8 mouse cellular contexts compared by ENCODE assay signal in genomic region chr16:11322409-11323323, GRCm38 (mm10). TPM values are rescaled to one million over a fixed set of nuclear protein-coding genes. Genes with fewer than 3 reads are reported as not detected.
DNase-seq lines count a peak whose midpoint lies in the region; ATAC-seq and TF ChIP-seq lines count a peak whose summit lies in the region.

Snx29 (plus strand) TSS chr16:11322908.

- 4% methylated on average over 61 of the region's 61 CpGs for WGBS in heart, embryonic 12.5 days
- 5% methylated on average over 53 of the region's 61 CpGs for WGBS in kidney, postnatal 0 days
- 5% methylated on average over 60 of the region's 61 CpGs for WGBS in liver, embryonic 11.5 days
- WGBS in stomach, embryonic 14.5 days = 5% methylated on average over 52 of the region's 61 CpGs

- peaks cover 20% of the 10 kb centered on the region for H3K4me1 ChIP-seq in erythroblast, embryonic 14.5 days (ENCODE audit: control insufficient read depth)
- H3K4me1 ChIP-seq in heart, embryonic 12.5 days (replicated peaks) = peaks cover 6% of the 10 kb centered on the region; the same call in 1 of the 2 replicates
- H3K4me1 ChIP-seq in kidney, postnatal 0 days (replicated peaks; ENCODE audit: insufficient read depth, low read length) = no peaks in the 10 kb centered on the region
- peaks cover 8% of the 10 kb centered on the region for H3K4me1 ChIP-seq in liver, embryonic 11.5 days (replicated peaks; ENCODE audit: control insufficient read depth, insufficient read depth, low read length)
- H3K4me1 ChIP-seq in stomach, embryonic 14.5 days (ENCODE audit: control insufficient read depth, insufficient read depth, low read length) = no peaks in the 10 kb centered on the region; the same call in 1 of the 2 replicates

- H3K27ac ChIP-seq in heart, embryonic 12.5 days (ENCODE audit: poor library complexity, severe bottlenecking) = peak within 1 kb of the TSS; percentile 71
- peak within 1 kb of the TSS; percentile 85 for H3K27ac ChIP-seq in kidney, postnatal 0 days
- H3K27ac ChIP-seq in liver, embryonic 11.5 days (ENCODE audit: low read depth, low read length) = peak within 1 kb of the TSS; percentile 54; the same call in 1 of the 2 replicates
- H3K27ac ChIP-seq in stomach, embryonic 14.5 days (ENCODE audit: low read length) = peak within 1 kb of the TSS; percentile 35; the same call in 1 of the 2 replicates

- no peaks in the 10 kb centered on the region for H3K79me3 ChIP-seq in C2C12 (ENCODE audit: low read depth)

- no peaks in the 10 kb centered on the region for H3K36me3 ChIP-seq in C2C12 (ENCODE audit: control insufficient read depth, insufficient read depth)
- H3K36me3 ChIP-seq in erythroblast, embryonic 14.5 days (ENCODE audit: control insufficient read depth) = no peaks in the 10 kb centered on the region; the same call in 1 of the 2 replicates
- H3K36me3 ChIP-seq in heart, embryonic 12.5 days = no peaks in the 10 kb centered on the region
- H3K36me3 ChIP-seq in kidney, postnatal 0 days (ENCODE audit: insufficient read depth, low read length) = no peaks in the 10 kb centered on the region
- no peaks in the 10 kb centered on the region for H3K36me3 ChIP-seq in liver, embryonic 11.5 days (ENCODE audit: control insufficient read depth, insufficient read depth, low read length)
- H3K36me3 ChIP-seq in stomach, embryonic 14.5 days (ENCODE audit: control insufficient read depth, insufficient read depth, low read length) = no peaks in the 10 kb centered on the region

- H3ac ChIP-seq in C2C12 (ENCODE audit: control insufficient read depth, insufficient read length, low read depth) = peak within 1 kb of the TSS; percentile 89

- peak; percentile 89 for TF ChIP-seq POLR2A in brain, embryonic 14.5 days (IDR thresholded peaks at IDR 0.05; ENCODE audit: borderline replicate concordance, extremely low read depth, insufficient read depth, insufficient read length, poor library complexity, severe bottlenecking)

- peak within 1 kb of the TSS; percentile 91 for H3K9ac ChIP-seq in heart, embryonic 12.5 days
- peak within 1 kb of the TSS; percentile 75 for H3K9ac ChIP-seq in kidney, postnatal 0 days (ENCODE audit: low read depth, low read length)
- H3K9ac ChIP-seq in liver, embryonic 11.5 days (ENCODE audit: low read depth, low read length) = peak within 1 kb of the TSS; percentile 89
- peak within 1 kb of the TSS; percentile 67 for H3K9ac ChIP-seq in stomach, embryonic 14.5 days (replicated peaks; ENCODE audit: low read depth, low read length)

- peaks cover 8% of the 10 kb centered on the region for H3K27me3 ChIP-seq in C2C12 (ENCODE audit: control insufficient read depth, insufficient read depth, insufficient read length)
- no peaks in the 10 kb centered on the region for H3K27me3 ChIP-seq in erythroblast, embryonic 14.5 days (ENCODE audit: control insufficient read depth)
- H3K27me3 ChIP-seq in heart, embryonic 12.5 days (replicated peaks) = no peaks in the 10 kb centered on the region
- H3K27me3 ChIP-seq in kidney, postnatal 0 days (ENCODE audit: insufficient read depth, low read length) = no peaks in the 10 kb centered on the region
- H3K27me3 ChIP-seq in liver, embryonic 11.5 days (replicated peaks; ENCODE audit: control insufficient read depth, insufficient read depth, low read length) = no peaks in the 10 kb centered on the region
- H3K27me3 ChIP-seq in stomach, embryonic 14.5 days (ENCODE audit: control insufficient read depth, insufficient read depth, low read length) = no peaks in the 10 kb centered on the region

- H3K79me2 ChIP-seq in C2C12 (ENCODE audit: control insufficient read depth, insufficient read depth) = no peaks in the 10 kb centered on the region

- DNase-seq in brain, embryonic 14.5 days (ENCODE audit: low read depth) = peak; percentile 97
- peak; percentile 95 for DNase-seq in kidney, postnatal 0 days (ENCODE audit: low spot score)
- peak; percentile 99 for DNase-seq in liver, embryonic 11.5 days (ENCODE audit: low spot score)
- DNase-seq in naive thymus-derived CD4-positive, alpha-beta T cell, adult 2 months (ENCODE audit: low read depth) = peak; percentile 96

- no peak for TF ChIP-seq CTCF in C2C12 (IDR thresholded peaks at IDR 0.05; ENCODE audit: control insufficient read depth, insufficient read depth, insufficient read length)
- TF ChIP-seq CTCF in brain, embryonic 14.5 days (IDR thresholded peaks at IDR 0.05; ENCODE audit: borderline replicate concordance, extremely low read depth, insufficient read depth, insufficient read length) = no peak
- no peak for TF ChIP-seq CTCF in kidney, postnatal 0 days (IDR thresholded peaks at IDR 0.05; ENCODE audit: low read depth)

- no peaks in the 10 kb centered on the region for H3K9me3 ChIP-seq in erythroblast, embryonic 14.5 days (ENCODE audit: control insufficient read depth, low read length)
- no peaks in the 10 kb centered on the region for H3K9me3 ChIP-seq in heart, embryonic 12.5 days (replicated peaks)
- H3K9me3 ChIP-seq in kidney, postnatal 0 days (replicated peaks; ENCODE audit: low read length) = no peaks in the 10 kb centered on the region
- no peaks in the 10 kb centered on the region for H3K9me3 ChIP-seq in liver, embryonic 11.5 days (ENCODE audit: control insufficient read depth, low read length)
- no peaks in the 10 kb centered on the region for H3K9me3 ChIP-seq in stomach, embryonic 14.5 days (ENCODE audit: control insufficient read depth, low read depth, low read length)

- H3K4me2 ChIP-seq in heart, embryonic 12.5 days = peak within 1 kb of the TSS; percentile 90
- H3K4me2 ChIP-seq in kidney, postnatal 0 days (ENCODE audit: low read length) = peak within 1 kb of the TSS; percentile 76
- H3K4me2 ChIP-seq in liver, embryonic 11.5 days = peak within 1 kb of the TSS; percentile 98
- H3K4me2 ChIP-seq in stomach, embryonic 14.5 days (replicated peaks; ENCODE audit: low read depth, low read length) = peak within 1 kb of the TSS; percentile 79

- ATAC-seq in heart, embryonic 12.5 days (ENCODE audit: insufficient number of reproducible peaks, low FRiP score) = peak; percentile 96
- ATAC-seq in kidney, postnatal 0 days (replicated peaks; ENCODE audit: low FRiP score, low read depth) = peak; percentile 96
- ATAC-seq in liver, embryonic 11.5 days (replicated peaks; ENCODE audit: low FRiP score) = peak; percentile 97
- peak; percentile 96 for ATAC-seq in stomach, embryonic 14.5 days (ENCODE audit: insufficient number of reproducible peaks, insufficient read depth, low FRiP score, low read depth)

- H3K4me3 ChIP-seq in C2C12 (ENCODE audit: insufficient read depth, poor library complexity, severe bottlenecking) = peak within 1 kb of the TSS; percentile 52
- peak within 1 kb of the TSS; percentile 96 for H3K4me3 ChIP-seq in erythroblast, embryonic 14.5 days (replicated peaks)
- H3K4me3 ChIP-seq in heart, embryonic 12.5 days = peak within 1 kb of the TSS; percentile 90
- H3K4me3 ChIP-seq in kidney, postnatal 0 days (replicated peaks; ENCODE audit: low read depth, low read length) = peak within 1 kb of the TSS; percentile 77
- H3K4me3 ChIP-seq in liver, embryonic 11.5 days (ENCODE audit: low read depth, low read length) = peak within 1 kb of the TSS; percentile 90
- H3K4me3 ChIP-seq in stomach, embryonic 14.5 days (ENCODE audit: low read depth, low read length) = peak within 1 kb of the TSS; percentile 61

TF ChIP-seq in C2C12, 6 proteins besides CTCF, POLR2A, EP300 and RAD21:
- no peak for TF ChIP-seq MYOG (IDR thresholded peaks at IDR 0.05; ENCODE audit: control insufficient read depth, extremely low read depth, insufficient read length)
- TF ChIP-seq FOSL1 (IDR thresholded peaks at IDR 0.05; ENCODE audit: insufficient read depth, low read length, poor library complexity, severe bottlenecking) = no peak
- no peak for TF ChIP-seq MAX (IDR thresholded peaks at IDR 0.05)
- no peak for TF ChIP-seq CEBPB (IDR thresholded peaks at IDR 0.05; ENCODE audit: low read depth)
- TF ChIP-seq MYOD1 (IDR thresholded peaks at IDR 0.05; ENCODE audit: control insufficient read depth, insufficient read length, low read depth) = no peak
- TF ChIP-seq USF1 (IDR thresholded peaks at IDR 0.05; ENCODE audit: low read depth) = no peak

RNA-seq across cellular contexts. Expression of gene Snx29, which starts in this region (rescaled TPM):
- 0.62 TPM for polyA plus RNA-seq in C2C12 (2012; fragmentation: generic; extraction: Trizol)
- polyA plus RNA-seq in brain, embryonic 14.5 days (2012; rRNA removed) = 6.6 and 16.0 TPM in 2 replicates
- polyA plus RNA-seq in erythroblast, embryonic 14.5 days (2012) = 0.75 and 1.1 TPM in 2 replicates
- polyA plus RNA-seq in heart, embryonic 12.5 days (2016; fragmentation: Nextera tagmentation; extraction: Ambion mirVana) = 5.4 and 6.7 TPM in 2 replicates
- 6.9 and 10.8 TPM in 2 replicates for polyA plus RNA-seq in kidney, postnatal 0 days (2015; fragmentation: Nextera tagmentation; extraction: Ambion mirVana)
- polyA plus RNA-seq in liver, embryonic 11.5 days (2014; fragmentation: Nextera tagmentation; extraction: Ambion mirVana) = 4.5 and 5.1 TPM in 2 replicates
- 13.6 TPM in 2 replicates for polyA plus RNA-seq in stomach, embryonic 14.5 days (2014; fragmentation: Nextera tagmentation; extraction: Ambion mirVana)

Comparison
In these comparisons a context has a peak if more than half of its experiments do, and no peak if none do; other contexts are left out.
1. Peak in every context shown above with its lines: DNase-seq, ATAC-seq, H3K4me3 ChIP-seq and H3K27ac ChIP-seq.
2. H3K27ac ChIP-seq: peak in every context shown above with its lines; median percentile 85 in kidney, postnatal 0 days; 71 in heart, embryonic 12.5 days; 54 in liver, embryonic 11.5 days; 35 in stomach, embryonic 14.5 days.